Mouse (Mus musculus) kidney, adult 2 months (tissue): ENCODE results near the gene Dagla. TPM values are rescaled to one million over a fixed set of nuclear protein-coding genes. Genes with fewer than 3 reads are reported as not detected.

Experiments used
- DNase-seq: peaks from one replicate; pipeline ENCODE4 v3.0.0; 2021
- H3K27ac ChIP-seq: fragments of 200-500 bp; 2 replicates; pipeline ENCODE4 v1.5.1; 2012; ENCODE audit warnings: low read depth, low read length, control low read depth, inconsistent platforms; ENCODE audit not compliant: insufficient read depth
- H3K27me3 ChIP-seq: fragments of 200-500 bp; replicated peaks from 2 replicates; pipeline ENCODE4 v1.6.1; 2012; ENCODE audit warnings: mild to moderate bottlenecking, moderate library complexity, low read length, inconsistent platforms; ENCODE audit not compliant: control insufficient read depth, insufficient read depth
- H3K36me3 ChIP-seq: fragments of 200-500 bp; 2 replicates; pipeline ENCODE4 v1.6.1; 2012; ENCODE audit warnings: mild to moderate bottlenecking, moderate library complexity, low read length, inconsistent platforms; ENCODE audit not compliant: control insufficient read depth, insufficient read depth
- H3K4me1 ChIP-seq: fragments of 200-500 bp; 2 replicates; pipeline ENCODE4 v1.6.1; 2011; ENCODE audit warnings: low read length; ENCODE audit not compliant: control insufficient read depth, insufficient read depth
- H3K4me3 ChIP-seq: fragments of 200-500 bp; 2 replicates; pipeline ENCODE4 v1.5.1; 2011; ENCODE audit warnings: mild to moderate bottlenecking, low read depth, low read length, control low read depth; ENCODE audit not compliant: insufficient read depth
- CTCF ChIP-seq: fragments of 200-500 bp; conservative IDR thresholded peaks from 2 replicates; pipeline ENCODE4 v1.5.1; 2011; ENCODE audit warnings: low read depth, mild to moderate bottlenecking, control low read depth, low read length, moderate library complexity, mixed read lengths; ENCODE audit not compliant: insufficient read depth, insufficient read length
- POLR2A ChIP-seq: fragments of 200-500 bp; IDR thresholded peaks from one replicate; pipeline ENCODE4 v1.6.1; 2011; ENCODE audit warnings: low read depth, low read length, control low read depth
- WGBS: fragments of 180-500 bp; shearing (Covaris S2); methylation state at CpG from one replicate; pipeline ENCODE4 v1.1.7; 2018; 5-methylcytosine and 5-hydroxymethylcytosine counted together
- polyA plus RNA-seq: library from polyadenylated mRNA; depleted of rRNA; stranded (reverse); fragments of >200 nt; gene quantifications from 2 replicates; pipeline ENCODE4 v1.2.3, GENCODE M21; 2012

Dagla gene
- polyA plus RNA-seq, 1 experiment, result 7.0 TPM

DNA sequence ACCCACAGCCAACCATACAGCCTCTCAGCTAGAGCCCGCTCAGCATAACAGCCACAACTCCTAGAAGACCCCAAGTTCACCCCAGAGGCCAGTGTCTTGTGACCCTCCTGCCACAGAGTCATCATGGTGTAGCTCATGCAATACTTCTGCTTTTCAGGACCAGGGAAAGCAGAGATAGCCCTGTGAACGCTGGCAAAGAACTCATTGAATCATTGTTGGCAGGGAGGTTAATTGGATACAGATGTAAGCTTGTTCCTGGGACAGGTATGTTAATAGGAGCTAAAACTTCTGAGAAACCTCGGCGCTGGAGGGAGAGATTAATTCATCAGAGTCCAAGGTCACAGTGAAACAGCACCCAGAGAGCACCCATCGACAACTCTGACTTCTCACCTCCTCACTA is 36.0 kb upstream of the Dagla start:
- no peaks in the 10 kb centered on the region for H3K27me3 ChIP-seq

GRCm38 (mm10) chr19:10339271-10339670 is 34.6 kb upstream of the Dagla start:
- H3K4me3 ChIP-seq, result no peak overlapping the region
- WGBS, result 42% methylated on average over 5 of the region's 5 CpGs
- no peak for DNase-seq
- H3K36me3 ChIP-seq, result no peaks in the 10 kb centered on the region
- no peaks in the 10 kb centered on the region for H3K27me3 ChIP-seq
- no peak overlapping the region for H3K27ac ChIP-seq
- TF ChIP-seq CTCF, result no peak
- no peak for TF ChIP-seq POLR2A
- no peaks in the 10 kb centered on the region for H3K4me1 ChIP-seq

More for the DNA sequence above, 36.0 kb upstream of the Dagla start:
- no peak for DNase-seq
- Histone ChIP-seq H3K4me3 (no peak overlapping the region), H3K36me3 (no peaks in the 10 kb centered on the region), H3K4me1 (no peaks in the 10 kb centered on the region), H3K27ac (no peak overlapping the region)
- 29% methylated on average over 5 of the region's 5 CpGs for WGBS
- no peak for TF ChIP-seq CTCF
- TF ChIP-seq POLR2A, result no peak

- DNase-seq, result no peak
- no peak for TF ChIP-seq POLR2A
- no peak for TF ChIP-seq CTCF
Measured at GRCm38 (mm10) chr19:10338724-10339123, 34.0 kb upstream of the Dagla start.

GRCm38 (mm10) chr19:10334467-10334866 is 29.8 kb upstream of the Dagla start:
- Histone ChIP-seq H3K27me3 (no peaks in the 10 kb centered on the region), H3K27ac (no peak overlapping the region), H3K4me3 (no peak overlapping the region), H3K36me3 (no peaks in the 10 kb centered on the region), H3K4me1 (no peaks in the 10 kb centered on the region)
- WGBS, result 80% methylated on average over 4 of the region's 4 CpGs
- TF ChIP-seq CTCF, result no peak
- no peak for TF ChIP-seq POLR2A
- no peak for DNase-seq

More at GRCm38 (mm10) chr19:10338724-10339123, 34.0 kb upstream of the Dagla start:
- Histone ChIP-seq H3K4me3 (no peak overlapping the region), H3K4me1 (no peaks in the 10 kb centered on the region), H3K36me3 (no peaks in the 10 kb centered on the region), H3K27me3 (no peaks in the 10 kb centered on the region), H3K27ac (no peak overlapping the region)
- WGBS, result 83% methylated on average over 4 of the region's 4 CpGs

GRCm38 (mm10) chr19:10333545-10334252 is 29.0 kb upstream of the Dagla start:
- DNase-seq, result peak; percentile 54
- Histone ChIP-seq H3K27ac (no peak overlapping the region), H3K4me1 (no peaks in the 10 kb centered on the region), H3K27me3 (no peaks in the 10 kb centered on the region), H3K36me3 (no peaks in the 10 kb centered on the region), H3K4me3 (no peak overlapping the region)
- TF ChIP-seq POLR2A (no peak), CTCF (peak; percentile 89)
- WGBS, result 40% methylated on average over 9 of the region's 9 CpGs

DNA sequence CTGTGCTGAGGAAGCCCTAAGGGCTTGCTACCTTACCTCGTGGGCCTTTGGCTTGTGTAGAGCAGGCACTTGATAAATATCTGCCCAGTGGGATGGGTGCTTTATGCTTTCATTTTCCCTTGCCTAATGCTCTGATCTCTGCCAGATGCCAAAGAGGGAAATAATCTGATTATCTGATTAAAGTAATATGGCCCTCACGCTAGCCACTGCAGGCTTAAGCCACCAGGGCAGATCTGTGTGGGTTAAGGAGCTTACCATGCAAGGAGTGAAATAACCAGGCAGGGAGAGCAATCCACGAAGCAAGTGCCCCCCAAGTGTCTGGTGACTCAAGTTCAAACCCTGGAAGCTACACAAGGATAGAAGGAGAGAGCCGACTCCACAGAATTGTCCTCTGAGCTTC is 27.0 kb upstream of the Dagla start:
- WGBS, result 67% methylated on average over 4 of the region's 4 CpGs
- no peaks in the 10 kb centered on the region for H3K36me3 ChIP-seq

GRCm38 (mm10) chr19:10329033-10329432 is 24.4 kb upstream of the Dagla start:
- H3K4me1 ChIP-seq, result no peaks in the 10 kb centered on the region

More for the DNA sequence above, 27.0 kb upstream of the Dagla start:
- no peak overlapping the region for H3K27ac ChIP-seq
- H3K27me3 ChIP-seq, result no peaks in the 10 kb centered on the region
- DNase-seq, result no peak
- TF ChIP-seq POLR2A, result no peak
- no peak for TF ChIP-seq CTCF
- no peaks in the 10 kb centered on the region for H3K4me1 ChIP-seq
- H3K4me3 ChIP-seq, result no peak overlapping the region

GRCm38 (mm10) chr19:10326609-10327008 is 21.9 kb upstream of the Dagla start:
- no peaks in the 10 kb centered on the region for H3K27me3 ChIP-seq
- no peaks in the 10 kb centered on the region for H3K4me1 ChIP-seq
- H3K4me3 ChIP-seq, result no peak overlapping the region
- TF ChIP-seq POLR2A (no peak), CTCF (no peak)
- H3K27ac ChIP-seq, result no peak overlapping the region
- DNase-seq, result no peak
- WGBS, result 53% methylated on average over 3 of the region's 3 CpGs
- no peaks in the 10 kb centered on the region for H3K36me3 ChIP-seq

More at GRCm38 (mm10) chr19:10329033-10329432, 24.4 kb upstream of the Dagla start:
- Histone ChIP-seq H3K27me3 (no peaks in the 10 kb centered on the region), H3K27ac (no peak overlapping the region), H3K36me3 (no peaks in the 10 kb centered on the region), H3K4me3 (no peak overlapping the region)
- no peak for TF ChIP-seq POLR2A
- WGBS, result 79% methylated on average over 8 of the region's 8 CpGs
- DNase-seq, result no peak
